Mouse (Mus musculus): Measurements from ENCODE around the gene Vsig10l.

DNA sequence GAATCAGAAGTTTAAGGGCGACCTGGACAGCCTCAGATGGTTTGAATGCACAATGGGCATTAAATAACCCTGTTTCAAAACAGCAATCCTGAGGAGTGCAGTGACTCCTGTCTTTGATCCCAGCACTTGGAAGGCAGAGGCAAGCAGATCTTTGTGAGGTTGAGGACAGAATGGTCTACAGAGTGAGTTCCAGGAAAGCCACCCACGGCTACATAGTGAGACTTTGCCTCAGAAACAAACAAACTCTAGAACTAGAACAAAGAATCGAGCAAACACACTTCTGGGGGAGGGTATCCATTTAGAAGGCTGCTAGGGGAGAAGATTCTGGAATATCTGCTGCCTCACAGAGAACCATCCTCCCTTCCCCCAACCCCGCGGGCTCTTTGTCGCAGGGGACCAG is 22.5 kb upstream of the Vsig10l start, which contains the start of gene Cldnd2:
- TF ChIP-seq CTCF (IDR thresholded peaks at IDR 0.05; ENCODE audit: borderline replicate concordance, extremely low read depth, insufficient read depth, insufficient read length) (no peak), POLR2A (IDR thresholded peaks at IDR 0.05; ENCODE audit: borderline replicate concordance, extremely low read depth, insufficient read depth, insufficient read length, poor library complexity, severe bottlenecking) (no peak)
